Mouse (Mus musculus) ovary, adult 18-20 months (tissue): Measurements from ENCODE around the gene Fras1.
A peak's percentile ranks its signal among the peaks of the same experiment; 100 is the strongest.

Experiments
- DNase-seq: peaks from one replicate; pipeline ENCODE4 v3.0.0; 2022; ENCODE audit warnings: low spot score, mixed read lengths

The Fras1 gene

GRCm38 (mm10) chr5:96792936-96793718 lies 419.4 kb downstream of the Fras1 start, which contains the start of gene Anxa3:
Gene Anxa3 (plus strand): TSS chr5:96793339.
- peak; percentile 36 for DNase-seq

GRCm38 (mm10) chr5:96793953-96794635 lies 420.3 kb downstream of the Fras1 start:
- DNase-seq, result no peak

- DNase-seq, result no peak
These were observed 422.0 kb downstream of the Fras1 start for GRCm38 (mm10) chr5:96795752-96796151.

GRCm38 (mm10) chr5:96797465-96797864 lies 423.7 kb downstream of the Fras1 start:
- no peak for DNase-seq

- no peak for DNase-seq
These were observed 425.4 kb downstream of the Fras1 start for GRCm38 (mm10) chr5:96799165-96799564.

- no peak for DNase-seq
These were observed 426.2 kb downstream of the Fras1 start for GRCm38 (mm10) chr5:96799969-96800368.

GRCm38 (mm10) chr5:96802185-96802584 lies 428.4 kb downstream of the Fras1 start:
- DNase-seq, result no peak

GRCm38 (mm10) chr5:96803091-96803490 lies 429.3 kb downstream of the Fras1 start:
- DNase-seq, result no peak

GRCm38 (mm10) chr5:96804304-96804703 lies 430.5 kb downstream of the Fras1 start:
- DNase-seq, result no peak

GRCm38 (mm10) chr5:96804813-96805212 lies 431.1 kb downstream of the Fras1 start:
- no peak for DNase-seq

- DNase-seq, result no peak
These were observed 436.9 kb downstream of the Fras1 start for GRCm38 (mm10) chr5:96810620-96811019.

GRCm38 (mm10) chr5:96824769-96825327 lies 451.1 kb downstream of the Fras1 start:
- no peak for DNase-seq

GRCm38 (mm10) chr5:96827176-96827575 lies 453.4 kb downstream of the Fras1 start:
- peak; percentile 77 for DNase-seq
